Mouse (Mus musculus): ENCODE results near the gene Pcdh19.
"Not testable (repeated sequence)": the region's sequence is repeated elsewhere in the genome, so short reads cannot be mapped to it uniquely, and the experiment has no call there.

Gene Pcdh19

DNA sequence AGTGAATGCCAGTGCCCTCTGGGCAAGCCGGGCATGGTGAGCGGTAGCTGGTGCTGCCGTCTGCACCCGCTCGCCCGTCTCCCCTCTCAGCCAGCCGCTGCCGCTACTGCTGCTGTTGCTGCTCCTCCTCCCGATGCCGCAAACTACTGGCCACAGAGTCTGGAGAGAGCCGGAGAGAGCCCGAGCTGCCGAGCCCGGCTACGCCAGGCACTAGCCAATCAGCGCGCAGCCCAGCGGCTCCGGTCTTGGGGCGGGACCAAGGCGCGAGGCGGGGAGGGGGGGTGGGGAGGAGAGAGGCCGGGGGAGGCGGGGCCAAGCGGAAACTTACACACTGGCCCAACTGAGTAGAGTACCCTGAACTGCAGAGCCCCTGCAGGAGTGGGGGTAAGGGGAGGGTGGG, at the start of gene Pcdh19:
Pcdh19 (minus strand) TSS at position 148 of the 400 bp plus-strand sequence.
- peak; percentile 84 for DNase-seq (ENCODE audit: low read depth, low spot score)

- DNase-seq (ENCODE audit: low read depth, low spot score) = no peak
Measured at GRCm38 (mm10) chrX:133735871-133736270, 47.1 kb upstream of the Pcdh19 start.

DNA sequence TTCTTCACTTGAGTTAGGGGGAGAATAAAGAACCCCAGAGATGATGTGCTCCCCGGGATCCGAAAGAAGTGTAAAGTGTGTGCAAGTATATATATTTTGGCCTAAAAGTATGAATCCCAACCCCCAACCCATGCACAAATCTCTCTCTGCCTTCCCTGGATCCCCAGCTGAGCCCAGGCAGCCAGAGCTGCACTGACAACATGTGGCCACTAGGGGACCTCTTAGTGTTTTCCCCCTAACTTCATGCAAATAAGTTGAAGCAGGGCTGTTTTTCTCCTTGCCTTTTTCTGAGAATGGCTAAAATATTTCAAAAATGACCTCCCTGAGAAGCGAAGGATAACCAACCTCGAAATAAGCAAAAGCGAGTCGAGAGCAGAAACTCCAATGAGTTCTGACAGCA, 46.2 kb upstream of the Pcdh19 start:
- peak; percentile 49 for DNase-seq (ENCODE audit: low read depth, low spot score)

DNA sequence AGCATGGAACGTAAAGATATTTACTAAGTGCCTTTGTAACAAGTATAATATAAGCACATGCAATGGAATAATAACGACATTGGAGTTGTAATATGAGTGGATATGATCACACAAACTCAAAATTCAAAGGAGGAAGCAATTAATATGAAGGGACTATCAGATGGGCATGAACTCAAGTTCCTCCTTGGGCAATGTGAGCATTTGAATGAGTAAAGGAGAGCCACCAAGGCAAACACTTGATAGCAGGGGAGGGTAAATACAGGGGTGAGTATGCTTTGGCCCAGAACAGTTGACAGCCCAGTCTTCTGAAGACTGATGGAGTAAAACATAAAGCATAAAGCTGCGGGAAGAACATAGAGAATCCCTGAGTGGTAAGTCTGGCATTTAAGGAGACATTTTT, 32.7 kb upstream of the Pcdh19 start:
- DNase-seq (ENCODE audit: low read depth, low spot score) = no peak

GRCm38 (mm10) chrX:133710621-133711020, 21.8 kb upstream of the Pcdh19 start:
- no peak for DNase-seq (ENCODE audit: low read depth, low spot score)

DNA sequence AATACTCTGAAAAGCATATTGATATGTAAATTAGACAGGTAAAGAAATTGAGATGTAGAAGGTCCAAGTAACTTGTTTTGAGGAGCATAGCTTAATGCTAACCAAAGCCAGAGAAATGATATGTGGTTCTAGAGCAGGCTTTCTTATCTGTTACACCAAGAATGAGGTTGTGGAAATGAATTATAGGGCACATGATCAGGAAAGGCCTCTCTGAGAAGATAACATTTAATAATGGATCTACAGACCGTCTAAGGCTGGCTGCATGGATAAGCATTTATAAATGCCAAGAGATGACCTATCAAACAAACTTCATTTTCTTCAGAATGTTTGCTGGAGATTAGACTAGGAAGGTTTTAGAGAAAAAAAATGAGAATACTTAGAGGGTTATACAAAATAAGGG, 14.1 kb upstream of the Pcdh19 start:
- no peak for DNase-seq (ENCODE audit: low read depth, low spot score)

DNA sequence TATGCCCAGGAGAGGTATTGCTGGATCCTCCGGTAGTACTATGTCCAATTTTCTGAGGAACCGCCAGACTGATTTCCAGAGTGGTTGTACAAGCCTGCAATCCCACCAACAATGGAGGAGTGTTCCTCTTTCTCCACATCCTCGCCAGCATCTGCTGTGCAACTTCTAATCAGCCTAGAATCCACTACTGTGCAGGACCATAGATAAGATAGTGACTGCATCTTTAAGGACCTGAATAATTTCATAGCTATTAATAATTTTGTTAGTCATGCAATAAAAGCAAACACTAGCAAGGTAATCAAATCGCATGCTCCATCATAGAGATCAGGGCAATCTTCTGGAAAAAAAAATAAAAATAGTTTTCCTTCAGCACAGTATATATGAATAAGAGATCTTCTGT, 9.1 kb upstream of the Pcdh19 start:
- not testable (repeated sequence) for DNase-seq (ENCODE audit: low read depth, low spot score)

GRCm38 (mm10) chrX:133696461-133696860, 7.7 kb upstream of the Pcdh19 start:
- DNase-seq (ENCODE audit: low read depth, low spot score) = no peak

GRCm38 (mm10) chrX:133693037-133693760, 4.4 kb upstream of the Pcdh19 start:
- peak; percentile 60 for DNase-seq (ENCODE audit: low read depth, low spot score)

DNA sequence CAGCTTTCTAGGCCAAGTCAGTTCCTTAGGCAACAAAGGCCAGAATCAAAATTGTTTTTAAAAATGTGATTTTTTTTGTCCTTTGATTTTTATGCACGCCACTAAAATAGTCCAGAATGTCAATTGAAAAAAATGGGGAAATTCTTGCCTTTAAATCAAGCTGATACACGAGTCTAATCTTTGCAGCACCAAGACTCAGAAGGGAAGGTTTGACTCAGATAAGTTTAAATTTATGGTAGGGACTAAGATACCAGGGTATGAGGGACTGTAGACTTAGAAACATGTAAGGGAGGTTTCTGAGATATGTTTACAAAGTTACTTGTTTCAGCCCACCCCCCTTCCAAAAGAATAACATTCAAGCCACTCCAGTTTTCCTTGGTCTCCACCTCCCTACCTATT, 3.6 kb upstream of the Pcdh19 start:
- DNase-seq (ENCODE audit: low read depth, low spot score) = no peak

GRCm38 (mm10) chrX:133691581-133692391, 3.0 kb upstream of the Pcdh19 start:
- peak; percentile 87 for DNase-seq (ENCODE audit: low read depth, low spot score)

DNA sequence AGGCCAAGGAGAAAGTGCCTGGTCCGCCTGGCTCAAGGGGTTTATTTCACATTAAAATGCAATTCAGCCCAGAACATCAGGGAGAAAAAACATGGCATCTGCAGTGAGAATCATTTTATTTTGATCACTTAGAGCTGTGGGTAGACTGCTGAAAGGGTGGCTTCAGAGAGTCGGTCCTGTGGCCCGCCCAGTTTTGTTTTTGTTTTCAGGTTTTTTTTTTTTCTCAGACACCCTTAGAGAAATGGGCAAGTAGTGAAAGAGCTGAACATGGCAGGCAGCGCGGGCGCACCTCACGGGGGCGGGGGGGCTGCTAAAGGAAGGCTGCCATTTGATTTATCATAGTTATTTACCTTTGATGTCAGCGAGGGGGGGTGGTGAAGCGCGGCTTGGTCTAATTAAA, 2.0 kb upstream of the Pcdh19 start:
- DNase-seq (ENCODE audit: low read depth, low spot score) = peak; percentile 26

DNA sequence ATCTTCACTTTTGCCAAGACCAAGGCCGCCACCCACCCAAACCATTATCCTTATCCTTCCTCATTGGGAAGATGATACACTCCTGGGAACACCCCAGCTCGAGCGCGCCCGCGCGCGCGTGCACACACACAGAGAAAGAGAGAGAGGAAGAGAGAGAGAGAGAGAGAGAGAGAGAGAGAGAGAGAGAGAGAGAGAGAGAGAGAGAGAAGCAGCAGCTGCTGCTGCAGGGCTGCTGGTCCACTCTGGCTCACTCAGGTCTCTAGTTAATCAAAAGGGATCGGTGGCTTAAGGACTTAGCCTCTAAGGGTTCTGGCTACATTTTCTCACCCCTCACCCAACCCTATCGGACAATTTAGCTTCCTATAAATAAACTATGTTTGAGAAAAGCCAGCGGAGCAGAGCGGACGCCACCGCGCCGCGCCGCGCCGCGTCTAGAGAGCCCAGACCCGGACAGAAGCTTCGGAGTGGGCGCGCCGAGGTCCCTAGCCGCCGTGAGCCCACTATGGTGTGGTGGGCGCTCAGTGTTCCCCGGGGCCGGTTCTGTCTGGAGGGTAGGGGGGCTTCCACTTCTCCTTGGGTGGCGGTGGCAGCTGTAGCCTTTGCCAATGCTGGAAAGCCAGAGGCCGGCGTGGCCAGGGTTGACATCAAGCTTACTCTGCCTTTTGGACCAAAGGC, 926 bp upstream of the Pcdh19 start:
- DNase-seq (ENCODE audit: low read depth, low spot score) = peak; percentile 41

DNA sequence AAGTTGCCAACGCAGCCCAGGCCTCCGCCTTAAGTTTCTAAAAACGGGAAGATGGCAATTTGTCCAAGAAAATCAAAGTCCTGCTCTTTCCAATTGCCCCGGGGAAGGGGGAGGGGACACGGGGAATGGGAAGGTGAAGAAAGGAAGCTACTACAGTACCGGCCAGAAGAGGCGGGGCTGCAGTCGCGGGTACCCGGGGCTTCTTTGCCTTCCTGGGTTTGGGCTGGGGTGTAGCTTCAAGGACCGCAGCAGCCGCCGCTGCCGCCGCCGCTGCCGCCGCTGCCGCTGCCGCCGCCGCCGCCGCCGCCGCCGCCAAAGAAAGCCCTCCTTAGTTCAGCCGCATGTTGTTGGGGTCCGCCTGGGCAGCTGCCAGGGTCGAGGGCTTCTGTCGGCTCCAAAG, 631 bp downstream of the Pcdh19 start:
- peak; percentile 59 for DNase-seq (ENCODE audit: low read depth, low spot score)

DNA sequence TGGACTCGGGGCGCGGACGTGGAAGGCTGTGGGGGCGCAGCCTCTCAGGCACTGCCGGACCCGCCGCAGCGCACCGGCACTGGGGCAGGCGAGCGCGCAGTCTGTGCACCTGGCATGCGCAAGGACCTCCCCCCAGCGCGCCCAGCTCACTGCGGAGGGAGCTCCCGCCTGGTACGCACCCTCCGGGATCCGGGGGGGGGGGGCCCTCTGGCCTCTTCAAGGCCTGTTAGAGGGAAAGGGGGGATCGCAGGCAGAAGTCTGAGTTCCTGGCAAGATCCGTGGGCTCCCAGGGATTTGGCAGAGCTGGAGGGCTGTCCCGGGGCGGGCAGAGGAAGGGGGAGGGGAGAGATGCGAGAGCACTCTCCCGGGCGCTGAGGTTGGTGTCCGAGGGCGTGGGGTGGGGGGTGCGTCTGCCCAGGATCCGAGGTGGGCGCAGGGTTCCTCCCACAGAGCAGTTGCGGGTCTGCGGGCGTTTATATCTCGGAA, 1.1 kb downstream of the Pcdh19 start:
- DNase-seq (ENCODE audit: low read depth, low spot score) = peak; percentile 29

DNA sequence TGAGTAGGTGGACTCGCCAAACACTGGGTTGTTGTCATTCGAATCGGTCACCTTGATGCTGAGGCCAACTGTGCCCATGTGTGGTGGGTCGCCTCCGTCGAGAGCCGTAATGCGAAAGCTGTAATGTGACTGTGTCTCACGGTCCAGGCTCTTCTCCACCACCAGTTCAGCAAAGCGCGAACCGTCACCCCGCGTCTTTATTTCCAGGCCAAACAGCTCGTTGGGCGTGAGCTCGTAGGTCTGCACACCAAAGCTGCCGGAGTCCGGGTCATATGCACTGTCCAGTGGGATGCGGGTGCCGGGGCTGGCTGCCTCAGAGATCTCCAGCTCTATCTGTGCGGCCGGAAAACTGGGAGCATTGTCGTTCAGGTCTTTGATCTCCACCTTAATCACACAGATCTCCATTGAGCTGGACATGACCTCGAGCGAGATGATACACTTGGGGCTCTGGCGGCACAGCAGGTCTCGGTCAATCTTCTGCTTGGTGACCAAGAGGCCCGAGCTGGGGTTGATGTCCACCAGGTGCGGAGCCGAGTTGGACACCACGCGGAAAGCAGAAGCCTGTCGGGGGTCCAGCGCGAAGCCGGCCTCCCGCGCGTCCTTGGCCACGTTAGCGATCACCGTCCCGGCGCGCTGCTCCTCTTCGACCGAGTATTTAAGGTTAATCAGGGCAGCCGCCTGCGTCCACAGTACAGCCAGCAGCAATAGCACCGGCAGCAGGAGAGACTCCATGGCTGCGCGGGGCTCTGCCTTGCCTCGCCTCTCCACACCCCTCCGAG, 2.1 kb downstream of the Pcdh19 start:
- no peak for DNase-seq (ENCODE audit: low read depth, low spot score)

DNA sequence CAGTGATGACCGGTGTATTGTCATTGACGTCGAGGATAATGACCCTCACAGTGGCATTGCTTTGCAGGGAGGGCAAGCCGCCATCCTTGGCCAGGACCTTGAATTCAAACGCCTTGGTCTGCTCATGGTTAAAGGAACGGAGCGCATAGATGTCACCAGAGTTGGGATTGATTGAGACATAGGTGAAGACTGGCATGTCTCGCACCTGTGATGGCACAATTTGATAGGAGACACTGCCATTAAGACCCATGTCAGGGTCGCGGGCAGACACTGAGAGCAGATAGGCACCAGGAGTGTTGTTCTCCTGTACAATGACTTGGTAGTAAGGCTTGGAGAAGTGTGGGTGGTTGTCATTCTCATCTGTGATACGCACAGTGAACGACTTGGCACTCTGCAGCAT, 3.2 kb downstream of the Pcdh19 start:
- DNase-seq (ENCODE audit: low read depth, low spot score) = no peak

- DNase-seq (ENCODE audit: low read depth, low spot score) = peak; percentile 28
Measured at GRCm38 (mm10) chrX:133683961-133684360, 4.8 kb downstream of the Pcdh19 start.

DNA sequence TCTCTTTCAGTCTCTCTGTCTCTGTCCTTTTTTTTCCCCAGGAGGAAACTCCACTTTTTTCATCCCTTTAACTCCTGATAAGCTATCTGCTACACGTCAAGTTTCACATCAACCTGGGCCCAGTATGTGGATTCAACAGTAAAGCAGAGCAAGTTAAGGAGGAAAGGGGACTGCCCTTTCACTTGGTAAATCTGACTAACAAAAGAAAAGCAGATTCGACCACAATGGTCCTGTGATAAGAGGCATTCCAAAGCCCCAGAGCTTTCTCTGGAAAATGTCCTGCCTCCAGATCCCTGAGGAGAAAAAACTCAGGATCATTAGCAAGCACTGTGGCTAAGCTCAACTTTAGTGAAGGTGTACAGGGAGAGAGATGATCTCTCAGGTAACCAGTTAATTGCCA, 13.7 kb downstream of the Pcdh19 start:
- DNase-seq (ENCODE audit: low read depth, low spot score) = no peak

- no peak for DNase-seq (ENCODE audit: low read depth, low spot score)
Measured at GRCm38 (mm10) chrX:133673796-133674195, 15.0 kb downstream of the Pcdh19 start.

DNA sequence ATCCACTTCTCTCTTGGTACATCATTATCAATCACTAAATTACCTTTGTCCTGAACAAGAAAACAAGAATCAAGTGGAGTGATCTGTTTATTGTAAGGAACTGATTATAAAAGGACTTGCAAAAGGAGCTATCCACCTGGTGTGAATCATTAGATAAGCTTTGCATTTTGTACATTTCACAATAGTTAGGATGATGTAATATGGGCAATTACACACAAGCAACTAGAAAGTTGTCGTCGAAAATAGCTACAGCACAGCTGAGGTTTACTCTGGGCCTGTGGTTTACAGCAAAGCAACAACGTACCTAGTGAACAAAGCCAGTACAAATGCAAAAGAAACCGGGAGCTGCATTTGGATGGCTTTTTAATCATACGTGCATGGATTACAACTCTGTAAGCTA, 28.7 kb downstream of the Pcdh19 start:
- peak; percentile 42 for DNase-seq (ENCODE audit: low read depth, low spot score)
